Mouse (Mus musculus): ENCODE measurements around the gene Retreg2.

Retreg2 gene

GRCm38 (mm10) chr1:75168472-75169464, 26.2 kb downstream of the Retreg2 start, which contains the start of gene Zfand2b:
Gene Zfand2b (plus strand): TSS chr1:75168646.
- peak; percentile 99 for DNase-seq

GRCm38 (mm10) chr1:75179334-75180104, 36.9 kb downstream of the Retreg2 start:
- peak in 1 of 2 experiments; percentile 45 for DNase-seq

- peak; percentile 83 to 86 for DNase-seq
Measured at GRCm38 (mm10) chr1:75180105-75180590, 37.6 kb downstream of the Retreg2 start, which contains the start of gene Abcb6. Gene Abcb6 (minus strand): TSS chr1:75180392.

GRCm38 (mm10) chr1:75180741-75181140, 38.2 kb downstream of the Retreg2 start:
- DNase-seq = no peak

- no peak for DNase-seq
Measured at GRCm38 (mm10) chr1:75181377-75181870, 38.8 kb downstream of the Retreg2 start.

- no peak for DNase-seq
Measured at GRCm38 (mm10) chr1:75182160-75182559, 39.6 kb downstream of the Retreg2 start.

GRCm38 (mm10) chr1:75185495-75185894, 42.9 kb downstream of the Retreg2 start:
- DNase-seq = no peak

- no peak for DNase-seq
Measured at GRCm38 (mm10) chr1:75187126-75187525, 44.5 kb downstream of the Retreg2 start.

- DNase-seq = no peak
Measured at GRCm38 (mm10) chr1:75187914-75188483, 45.4 kb downstream of the Retreg2 start.

- no peak for DNase-seq
Measured at GRCm38 (mm10) chr1:75190577-75190976, 48.0 kb downstream of the Retreg2 start.

GRCm38 (mm10) chr1:75191258-75191621, 48.7 kb downstream of the Retreg2 start:
- no peak for DNase-seq

GRCm38 (mm10) chr1:75191622-75192402, 49.2 kb downstream of the Retreg2 start, which contains the start of the genes Ankzf1 and Atg9a:
Gene Ankzf1 (plus strand): TSS chr1:75192151.
Gene Atg9a (minus strand): TSS chr1:75192196.
- peak; percentile 90 to 93 for DNase-seq

GRCm38 (mm10) chr1:75192452-75192851, 49.9 kb downstream of the Retreg2 start:
- peak; percentile 22 to 29 for DNase-seq
